8 mouse cellular contexts compared by ENCODE assay signal in genomic region chr6:125349575-125350230, GRCm38 (mm10). TPM values are rescaled to one million over a fixed set of nuclear protein-coding genes. Genes with fewer than 3 reads are reported as not detected.
DNase-seq lines count a peak whose midpoint lies in the region; ATAC-seq and TF ChIP-seq lines count a peak whose summit lies in the region.

No protein-coding gene starts in this region.

- no peaks in the 10 kb centered on the region for H3K36me3 ChIP-seq in hindbrain, embryonic 15.5 days
- no peaks in the 10 kb centered on the region for H3K36me3 ChIP-seq in liver, adult 2 months (ENCODE audit: control insufficient read depth, insufficient read depth, low read length)
- no peaks in the 10 kb centered on the region for H3K36me3 ChIP-seq in midbrain, embryonic 16.5 days (ENCODE audit: control insufficient read depth, insufficient read depth, low read length)

- no peak for TF ChIP-seq CTCF in cerebellum, adult 2 months (IDR thresholded peaks at IDR 0.05; ENCODE audit: borderline replicate concordance, insufficient read depth, low read depth, low read length)
- no peak for TF ChIP-seq CTCF in liver, adult 2 months (IDR thresholded peaks at IDR 0.05; ENCODE audit: low read depth, low read length)

- H3K9ac ChIP-seq in hindbrain, embryonic 15.5 days: peak overlapping the region; percentile 38
- peak overlapping the region; percentile 94 for H3K9ac ChIP-seq in liver, adult 2 months (ENCODE audit: low read depth, low read length)
- H3K9ac ChIP-seq in midbrain, embryonic 16.5 days (ENCODE audit: low read depth, low read length): peak overlapping the region; percentile 49

- no peaks in the 10 kb centered on the region for H3K9me3 ChIP-seq in hindbrain, embryonic 15.5 days
- H3K9me3 ChIP-seq in midbrain, embryonic 16.5 days (replicated peaks; ENCODE audit: control insufficient read depth, low read length, poor library complexity, severe bottlenecking): no peaks in the 10 kb centered on the region

- peak overlapping the region; percentile 15 for H3K4me3 ChIP-seq in cerebellum, adult 2 months (replicated peaks; ENCODE audit: insufficient read depth, low read depth, low read length)
- H3K4me3 ChIP-seq in hindbrain, embryonic 15.5 days: peak overlapping the region; percentile 37
- peak overlapping the region; percentile 71 for H3K4me3 ChIP-seq in liver, adult 2 months (ENCODE audit: insufficient read depth, low read depth, low read length)
- H3K4me3 ChIP-seq in midbrain, embryonic 16.5 days (ENCODE audit: low read depth, low read length): peak overlapping the region; percentile 36

- TF ChIP-seq POLR2A in cerebellum, adult 2 months (IDR thresholded peaks at IDR 0.05; ENCODE audit: borderline replicate concordance, insufficient read depth, low read length): no peak
- peak; percentile 53; the same call in 1 of the 2 replicates for TF ChIP-seq POLR2A in liver, adult 2 months (IDR thresholded peaks at IDR 0.05; ENCODE audit: extremely low read depth, insufficient read depth, low read length)

- no peaks in the 10 kb centered on the region; the same call in 1 of the 2 replicates for H3K27me3 ChIP-seq in cerebellum, adult 2 months (ENCODE audit: control insufficient read depth, insufficient read depth, low read length)
- H3K27me3 ChIP-seq in hindbrain, embryonic 15.5 days: peaks cover 10% of the 10 kb centered on the region; the same call in 1 of the 2 replicates
- H3K27me3 ChIP-seq in liver, adult 2 months (ENCODE audit: control insufficient read depth, insufficient read depth, low read length): no peaks in the 10 kb centered on the region
- H3K27me3 ChIP-seq in midbrain, embryonic 16.5 days (ENCODE audit: control insufficient read depth, insufficient read depth, low read depth, low read length): no peaks in the 10 kb centered on the region

- no peak overlapping the region for H3K27ac ChIP-seq in cerebellum, adult 2 months (ENCODE audit: insufficient read depth, low read length)
- 0 out of 2 replicates have a peak overlapping the region, but pooled peaks have one; percentile 32 for H3K27ac ChIP-seq in hindbrain, embryonic 15.5 days (replicated peaks)
- peak overlapping the region; percentile 92 for H3K27ac ChIP-seq in liver, adult 2 months (replicated peaks; ENCODE audit: insufficient read depth, low read depth, low read length)
- H3K27ac ChIP-seq in midbrain, embryonic 16.5 days (ENCODE audit: low read length): no peak overlapping the region

- DNase-seq in cerebellum, adult 2 months: no peak
- DNase-seq in cerebellum, adult 11-12 months: no peak
- peak; percentile 83 to 88 for DNase-seq in adrenal gland, postnatal 36 days
- DNase-seq in gastrocnemius, adult 18-20 months (ENCODE audit: low spot score): peak; percentile 67
- DNase-seq in liver, adult 2 months (ENCODE audit: extremely low read depth, low read depth, low spot score): peak; percentile 78
- peak; percentile 76 for DNase-seq in thymus, postnatal 25 days

- peak; percentile 42; the same call in 1 of the 2 replicates for ATAC-seq in hindbrain, embryonic 15.5 days (ENCODE audit: low FRiP score, low read depth)
- 0 out of 2 replicates have a peak, but pooled peaks have one; percentile 30 for ATAC-seq in midbrain, embryonic 16.5 days

- H3K4me1 ChIP-seq in cerebellum, adult 2 months (ENCODE audit: control insufficient read depth, insufficient read depth, low read length): peaks cover under 1% of the 10 kb centered on the region; the same call in 1 of the 2 replicates
- H3K4me1 ChIP-seq in hindbrain, embryonic 15.5 days (replicated peaks): peaks cover 21% of the 10 kb centered on the region
- peaks cover 39% of the 10 kb centered on the region for H3K4me1 ChIP-seq in liver, adult 2 months (ENCODE audit: control insufficient read depth, insufficient read depth, low read length)
- H3K4me1 ChIP-seq in midbrain, embryonic 16.5 days (ENCODE audit: control insufficient read depth, insufficient read depth, low read length): peaks cover 13% of the 10 kb centered on the region

- 5% methylated on average over 27 of the region's 27 CpGs for WGBS in cerebellum, adult 2 months
- under 1% methylated on average over 26 of the region's 27 CpGs for WGBS in hindbrain, embryonic 15.5 days
- WGBS in liver, adult 2 months: under 1% methylated on average over 26 of the region's 27 CpGs
- under 1% methylated on average over 27 of the region's 27 CpGs for WGBS in midbrain, embryonic 16.5 days

- H3K79me2 ChIP-seq in liver, adult 2 months (ENCODE audit: control insufficient read depth, insufficient read depth, low read length): peaks cover 38% of the 10 kb centered on the region; the same call in 1 of the 2 replicates

- peak overlapping the region; percentile 63 for H3K4me2 ChIP-seq in hindbrain, embryonic 15.5 days
- peak overlapping the region; percentile 60 for H3K4me2 ChIP-seq in midbrain, embryonic 16.5 days (ENCODE audit: low read length)

RNA-seq across cellular contexts. Expression of gene Tnfrsf1a, which starts 0.5 kb away (rescaled TPM):
- polyA plus RNA-seq in cerebellum, adult 2 months (2012; rRNA removed): 11.4 and 11.8 TPM in 2 replicates
- 100 to 1,000 TPM; 242 to 262 TPM for total RNA-seq in adrenal gland, postnatal 36 days (2021)
- 10 to 100 TPM; 16.6 to 24.9 TPM for total RNA-seq in gastrocnemius, adult 18-20 months (2021)
- polyA plus RNA-seq in hindbrain, embryonic 15.5 days (2015; fragmentation: Nextera tagmentation; extraction: Ambion mirVana): 14.8 and 16.6 TPM in 2 replicates
- total RNA-seq in liver, adult 2 months (2014; rRNA removed): 21.0 and 28.6 TPM in 2 replicates
- polyA plus RNA-seq in liver, adult 2 months (2012; rRNA removed): 89.3 and 110 TPM in 2 replicates
- 11.0 and 11.2 TPM in 2 replicates for polyA plus RNA-seq in midbrain, embryonic 16.5 days (2015; fragmentation: Nextera tagmentation; extraction: Ambion mirVana)

RNA-seq across cellular contexts. Expression of gene Scnn1a, which starts 29.2 kb away (rescaled TPM):
- polyA plus RNA-seq in cerebellum, adult 2 months (2012; rRNA removed): 0.67 and 0.74 TPM in 2 replicates
- total RNA-seq in adrenal gland, postnatal 36 days (2021): 1 to 10 TPM; 1.1 to 1.5 TPM
- under 1 TPM; 0.19 to 0.25 TPM for total RNA-seq in gastrocnemius, adult 18-20 months (2021)
- polyA plus RNA-seq in hindbrain, embryonic 15.5 days (2015; fragmentation: Nextera tagmentation; extraction: Ambion mirVana): 0.41 and 0.66 TPM in 2 replicates
- 3.0 and 6.7 TPM in 2 replicates for total RNA-seq in liver, adult 2 months (2014; rRNA removed)
- polyA plus RNA-seq in liver, adult 2 months (2012; rRNA removed): 16.5 and 24.8 TPM in 2 replicates
- 0.67 and 1.1 TPM in 2 replicates for polyA plus RNA-seq in midbrain, embryonic 16.5 days (2015; fragmentation: Nextera tagmentation; extraction: Ambion mirVana)

RNA-seq across cellular contexts. Expression of gene Plekhg6, which starts 30.9 kb away (rescaled TPM):
- polyA plus RNA-seq in cerebellum, adult 2 months (2012; rRNA removed): 0.06 and 0.10 TPM in 2 replicates
- under 1 TPM in 1 of 2 experiments, not detected in 1; 0.36 TPM for total RNA-seq in adrenal gland, postnatal 36 days (2021)
- total RNA-seq in gastrocnemius, adult 18-20 months (2021): not detected
- polyA plus RNA-seq in hindbrain, embryonic 15.5 days (2015; fragmentation: Nextera tagmentation; extraction: Ambion mirVana): 0.16 and 0.29 TPM in 2 replicates
- 3.0 and 3.6 TPM in 2 replicates for total RNA-seq in liver, adult 2 months (2014; rRNA removed)
- 5.0 and 5.9 TPM in 2 replicates for polyA plus RNA-seq in liver, adult 2 months (2012; rRNA removed)
- polyA plus RNA-seq in midbrain, embryonic 16.5 days (2015; fragmentation: Nextera tagmentation; extraction: Ambion mirVana): 0.20 and 0.44 TPM in 2 replicates

RNA-seq across cellular contexts. Expression of gene Ltbr, which starts 36.0 kb away (rescaled TPM):
- 12.1 and 12.5 TPM in 2 replicates for polyA plus RNA-seq in cerebellum, adult 2 months (2012; rRNA removed)
- total RNA-seq in adrenal gland, postnatal 36 days (2021): 10 to 100 TPM; 76.7 to 87.4 TPM
- 10 to 100 TPM; 15.3 to 17.7 TPM for total RNA-seq in gastrocnemius, adult 18-20 months (2021)
- polyA plus RNA-seq in hindbrain, embryonic 15.5 days (2015; fragmentation: Nextera tagmentation; extraction: Ambion mirVana): 15.3 and 15.6 TPM in 2 replicates
- 55.9 and 57.1 TPM in 2 replicates for total RNA-seq in liver, adult 2 months (2014; rRNA removed)
- 102 and 106 TPM in 2 replicates for polyA plus RNA-seq in liver, adult 2 months (2012; rRNA removed)
- polyA plus RNA-seq in midbrain, embryonic 16.5 days (2015; fragmentation: Nextera tagmentation; extraction: Ambion mirVana): 12.8 and 16.0 TPM in 2 replicates

Comparison
In these comparisons a context has a peak if more than half of its experiments do, and no peak if none do; other contexts are left out.
1. DNase-seq: peak in adrenal gland, postnatal 36 days (2 of 2), gastrocnemius, adult 18-20 months (single experiment), liver, adult 2 months (single experiment) and thymus, postnatal 25 days (single experiment); none in cerebellum, adult 2 months (0 of 2) and cerebellum, adult 11-12 months (single experiment).
2. H3K27ac ChIP-seq: peak in hindbrain, embryonic 15.5 days (single experiment) and liver, adult 2 months (single experiment); none in cerebellum, adult 2 months (single experiment) and midbrain, embryonic 16.5 days (single experiment).
3. H3K4me3 ChIP-seq: peak in every context shown above with its lines; median percentile 71 in liver, adult 2 months; 37 in hindbrain, embryonic 15.5 days; 36 in midbrain, embryonic 16.5 days; 15 in cerebellum, adult 2 months.
4. H3K9ac ChIP-seq: peak in every context shown above with its lines; median percentile 94 in liver, adult 2 months; 49 in midbrain, embryonic 16.5 days; 38 in hindbrain, embryonic 15.5 days.